Mouse (Mus musculus) C2C12 (cell line): ENCODE results near the gene Adgrg5. TPM values are rescaled to one million over a fixed set of nuclear protein-coding genes. Genes with fewer than 3 reads are reported as not detected.

Experiments
- H3K27me3 ChIP-seq: one replicate; pipeline ENCODE4 v1.6.1; 2011; ENCODE audit not compliant: control insufficient read depth, insufficient read depth, insufficient read length
- H3K36me3 ChIP-seq: one replicate; pipeline ENCODE4 v1.6.1; 2011; ENCODE audit not compliant: control insufficient read depth, insufficient read depth
- H3K4me3 ChIP-seq: one replicate; pipeline ENCODE4 v1.5.1; 2011; ENCODE audit warnings: mild to moderate bottlenecking, control low read depth; ENCODE audit not compliant: poor library complexity, insufficient read depth, severe bottlenecking
- H3K79me2 ChIP-seq: one replicate; pipeline ENCODE4 v1.6.1; 2011; ENCODE audit not compliant: control insufficient read depth, insufficient read depth
- H3K79me3 ChIP-seq: one replicate; pipeline ENCODE4 v1.6.1; 2011; ENCODE audit warnings: low read depth, control low read depth
- H3ac ChIP-seq: one replicate; pipeline ENCODE3; 2011; ENCODE audit warnings: low read depth; ENCODE audit not compliant: control insufficient read depth, insufficient read length
- CEBPB ChIP-seq: IDR thresholded peaks from one replicate; pipeline ENCODE4 v1.6.1; 2011; ENCODE audit warnings: low read depth, mild to moderate bottlenecking, control low read depth, moderate library complexity
- CTCF ChIP-seq: IDR thresholded peaks from one replicate; pipeline ENCODE4 v1.5.1; 2011; ENCODE audit not compliant: control insufficient read depth, insufficient read depth, insufficient read length
- FOSL1 ChIP-seq: IDR thresholded peaks from one replicate; pipeline ENCODE4 v1.8.0; 2011; ENCODE audit warnings: mild to moderate bottlenecking, low read length; ENCODE audit not compliant: poor library complexity, insufficient read depth, severe bottlenecking
- MAX ChIP-seq: IDR thresholded peaks from one replicate; pipeline ENCODE4 v1.6.1; 2011; ENCODE audit warnings: mild to moderate bottlenecking, control low read depth
- MYOD1 ChIP-seq: IDR thresholded peaks from one replicate; pipeline ENCODE4 v1.6.1; 2011; ENCODE audit warnings: low read depth; ENCODE audit not compliant: control insufficient read depth, insufficient read length
- MYOG ChIP-seq: IDR thresholded peaks from one replicate; pipeline ENCODE4 v1.6.1; 2011; ENCODE audit not compliant: control insufficient read depth, insufficient read length; ENCODE audit errors: extremely low read depth
- USF1 ChIP-seq: IDR thresholded peaks from one replicate; pipeline ENCODE4 v1.6.1; 2011; ENCODE audit warnings: low read depth, mild to moderate bottlenecking, control low read depth, moderate library complexity
- polyA plus RNA-seq: library from polyadenylated mRNA; unstranded; fragments of >200 nt; fragmentation: generic; extraction: Trizol; gene quantifications from one replicate; pipeline ENCODE4 v1.2.1, GENCODE M21; 2012; ENCODE audit warnings: missing spikeins

Adgrg5 gene
- polyA plus RNA-seq, 1 experiment: 0.18 TPM

- Histone ChIP-seq H3K79me3 (no peaks in the 10 kb centered on the region), H3K4me3 (no peak overlapping the region), H3K79me2 (no peaks in the 10 kb centered on the region), H3K27me3 (no peaks in the 10 kb centered on the region), H3K36me3 (peaks cover 11% of the 10 kb centered on the region), H3ac (no peak overlapping the region)
- TF ChIP-seq MYOG: no peak
Measured at GRCm38 (mm10) chr8:94903709-94904108, 19.8 kb upstream of the Adgrg5 start.

- Histone ChIP-seq H3K79me3 (no peaks in the 10 kb centered on the region), H3K36me3 (peaks cover 17% of the 10 kb centered on the region)
- TF ChIP-seq USF1 (no peak), FOSL1 (no peak), MYOD1 (no peak), CTCF (no peak), MYOG (no peak), MAX (no peak), CEBPB (no peak)
Measured at GRCm38 (mm10) chr8:94904450-94905175, 18.9 kb upstream of the Adgrg5 start.

DNA sequence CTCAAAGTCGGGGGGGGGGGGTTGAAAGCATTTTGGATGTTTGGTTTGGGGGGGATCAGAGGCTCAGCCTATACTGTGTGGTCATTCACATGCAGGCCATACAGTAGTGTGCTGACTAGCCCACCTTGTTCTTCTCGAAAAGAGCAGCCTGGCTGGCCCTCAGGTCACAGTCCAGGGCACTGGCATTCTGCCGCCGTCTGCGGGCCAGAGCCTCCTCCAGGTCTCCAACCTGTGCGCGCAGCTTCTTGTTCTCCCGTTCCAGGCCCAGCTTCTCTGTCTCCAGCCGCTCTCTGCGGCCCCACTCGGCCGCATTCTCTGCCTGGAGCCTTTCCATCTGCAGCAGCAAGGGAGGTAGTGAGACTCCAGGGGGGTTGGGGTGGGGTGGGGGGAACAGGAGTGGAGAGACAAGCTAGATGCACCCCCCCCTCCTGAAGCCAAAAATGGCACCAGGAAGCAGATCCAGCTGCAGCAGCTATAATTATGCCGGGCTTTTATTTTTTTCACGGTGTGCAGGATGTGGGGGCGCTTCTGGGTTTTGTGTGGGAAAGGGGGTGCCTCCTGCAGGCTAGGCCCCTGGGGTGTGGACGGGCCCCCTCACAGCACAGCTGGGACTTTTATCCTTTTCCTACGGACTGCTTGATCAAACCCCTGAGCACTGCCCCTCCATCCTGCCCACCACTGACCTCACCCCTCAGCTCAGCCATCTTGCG is 15.7 kb upstream of the Adgrg5 start:
- H3K79me3 ChIP-seq: peaks cover 3% of the 10 kb centered on the region
- no peak overlapping the region for H3K4me3 ChIP-seq
- H3ac ChIP-seq: no peak overlapping the region
- no peaks in the 10 kb centered on the region for H3K27me3 ChIP-seq
- peaks cover 32% of the 10 kb centered on the region for H3K36me3 ChIP-seq
- TF ChIP-seq CEBPB (no peak), CTCF (no peak), MAX (no peak), USF1 (no peak), MYOG (no peak), FOSL1 (no peak), MYOD1 (no peak)
- no peaks in the 10 kb centered on the region for H3K79me2 ChIP-seq

More at GRCm38 (mm10) chr8:94904450-94905175, 18.9 kb upstream of the Adgrg5 start:
- H3K4me3 ChIP-seq: no peak overlapping the region
- H3K27me3 ChIP-seq: no peaks in the 10 kb centered on the region
- H3ac ChIP-seq: no peak overlapping the region
- H3K79me2 ChIP-seq: no peaks in the 10 kb centered on the region

DNA sequence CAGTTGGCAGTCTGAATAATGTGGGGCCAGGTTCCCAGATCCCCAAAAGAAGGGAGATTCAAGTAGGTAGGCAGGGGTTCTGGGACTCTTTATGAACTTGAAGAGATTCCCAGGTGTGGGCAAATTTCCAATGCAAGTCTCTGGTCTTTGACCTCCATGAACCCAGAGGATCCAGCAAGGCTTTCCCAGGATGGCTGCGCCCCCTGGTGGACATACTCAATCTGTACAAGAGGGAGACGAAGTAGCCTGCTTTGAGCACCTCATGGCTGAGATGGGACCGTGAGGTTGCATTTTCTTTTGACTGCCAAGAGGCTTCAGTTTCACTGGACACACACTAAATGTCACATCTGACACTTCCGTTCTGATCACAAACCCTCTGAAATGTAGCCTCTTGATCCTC is 14.6 kb upstream of the Adgrg5 start:
- TF ChIP-seq CTCF (peak; percentile 61), CEBPB (no peak)
- Histone ChIP-seq H3K36me3 (peaks cover 38% of the 10 kb centered on the region), H3ac (no peak overlapping the region)

GRCm38 (mm10) chr8:94913061-94913660 is 10.3 kb upstream of the Adgrg5 start:
- no peak for TF ChIP-seq USF1
- no peak for TF ChIP-seq MYOG
- no peak for TF ChIP-seq CEBPB
- TF ChIP-seq FOSL1: no peak
- TF ChIP-seq MYOD1: no peak
- TF ChIP-seq CTCF: no peak
- TF ChIP-seq MAX: no peak
- Histone ChIP-seq H3K79me2 (peaks cover 37% of the 10 kb centered on the region), H3K79me3 (peaks cover 16% of the 10 kb centered on the region), H3K36me3 (peaks cover 32% of the 10 kb centered on the region), H3ac (no peak overlapping the region), H3K4me3 (no peak overlapping the region), H3K27me3 (no peaks in the 10 kb centered on the region)

More for the DNA sequence above, 14.6 kb upstream of the Adgrg5 start:
- H3K79me3 ChIP-seq: peaks cover 6% of the 10 kb centered on the region
- no peak overlapping the region for H3K4me3 ChIP-seq
- no peaks in the 10 kb centered on the region for H3K27me3 ChIP-seq
- peaks cover 6% of the 10 kb centered on the region for H3K79me2 ChIP-seq

DNA sequence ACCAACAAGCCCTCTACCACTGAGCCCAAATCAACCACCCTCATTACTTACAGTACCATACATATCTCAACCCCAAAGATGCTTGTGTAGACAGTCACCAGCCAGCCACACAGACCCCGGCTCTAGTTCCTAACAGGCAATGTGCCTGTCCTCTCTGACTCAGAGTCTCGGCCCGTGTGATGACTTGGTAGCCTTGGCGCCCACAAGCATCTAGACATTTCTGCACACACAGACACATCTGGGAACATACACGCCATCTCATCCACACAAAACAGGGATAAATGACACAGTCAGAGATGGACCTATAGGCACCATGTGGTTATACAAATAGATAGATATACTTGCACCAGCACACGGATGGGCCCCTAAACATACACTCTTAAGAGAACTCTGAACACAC is 9.2 kb upstream of the Adgrg5 start:
- peaks cover 16% of the 10 kb centered on the region for H3K79me3 ChIP-seq
- H3K4me3 ChIP-seq: no peak overlapping the region
- peaks cover 37% of the 10 kb centered on the region for H3K79me2 ChIP-seq
- H3K27me3 ChIP-seq: no peaks in the 10 kb centered on the region
- no peak overlapping the region for H3ac ChIP-seq
- H3K36me3 ChIP-seq: peaks cover 26% of the 10 kb centered on the region
- TF ChIP-seq CTCF: no peak
- TF ChIP-seq MAX: no peak
- no peak for TF ChIP-seq MYOG
- no peak for TF ChIP-seq FOSL1
- TF ChIP-seq USF1: no peak
- TF ChIP-seq CEBPB: no peak
- no peak for TF ChIP-seq MYOD1
